Mouse (Mus musculus) heart, postnatal 10 days (tissue): ENCODE measurements around the gene Nfasc. TPM values are rescaled to one million over a fixed set of nuclear protein-coding genes. Genes with fewer than 3 reads are reported as not detected.

Experiments used
- DNase-seq, 2 experiments: peaks; one replicate each; pipeline ENCODE4 v3.0.0; 2021
- intact Hi-C: fragments of 180-260 bp; cut with DNase I; formaldehyde crosslinking; loops from one replicate; pipeline ENCODE4 v1.15.1; 2025
- total RNA-seq, 2 experiments: library from RNA; stranded (reverse); gene quantifications; 2 replicates each; pipeline ENCODE4 v1.2.3; 2021

Nfasc gene
- total RNA-seq, 2 experiments from 2014 or later = 0.26 to 0.35 TPM

DNA sequence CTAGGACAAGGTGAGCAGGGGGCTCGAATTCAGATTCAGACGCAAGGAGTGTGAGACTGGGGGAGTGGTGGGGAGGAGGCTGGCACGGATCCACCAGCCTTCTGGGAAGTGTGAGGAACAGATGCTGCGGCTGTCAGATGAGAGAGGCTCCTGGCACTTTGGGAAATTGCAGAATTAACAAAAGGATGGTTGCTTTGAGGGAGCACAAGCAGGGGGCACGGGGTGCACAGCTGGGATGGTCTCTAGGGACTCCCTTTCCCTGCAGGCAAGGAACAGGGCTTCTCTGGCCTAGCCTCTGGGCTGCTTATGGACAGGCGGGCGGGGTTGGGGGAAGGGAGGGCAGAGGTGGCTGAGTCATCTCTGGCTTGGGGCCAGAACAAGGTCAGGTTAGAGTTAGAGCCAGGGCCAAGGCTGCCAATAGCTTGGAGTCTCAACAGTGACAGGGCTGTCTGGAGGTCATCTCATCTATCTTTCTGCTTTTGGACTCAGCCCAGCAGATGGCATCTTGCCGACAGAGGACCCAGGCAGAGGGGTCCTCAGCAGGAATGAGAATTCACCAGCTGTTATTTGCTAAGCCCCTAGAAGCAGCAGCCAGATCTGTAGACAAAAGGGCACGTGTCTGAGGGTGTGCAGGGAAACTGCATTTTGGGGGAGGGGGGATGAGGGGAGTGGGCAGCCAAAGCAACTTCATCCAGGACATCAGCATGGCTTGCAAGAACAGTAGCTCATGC, 183.5 kb downstream of the Nfasc start:
- intact Hi-C loops = no loop called here
- DNase-seq = peak; percentile 80 to 82

DNA sequence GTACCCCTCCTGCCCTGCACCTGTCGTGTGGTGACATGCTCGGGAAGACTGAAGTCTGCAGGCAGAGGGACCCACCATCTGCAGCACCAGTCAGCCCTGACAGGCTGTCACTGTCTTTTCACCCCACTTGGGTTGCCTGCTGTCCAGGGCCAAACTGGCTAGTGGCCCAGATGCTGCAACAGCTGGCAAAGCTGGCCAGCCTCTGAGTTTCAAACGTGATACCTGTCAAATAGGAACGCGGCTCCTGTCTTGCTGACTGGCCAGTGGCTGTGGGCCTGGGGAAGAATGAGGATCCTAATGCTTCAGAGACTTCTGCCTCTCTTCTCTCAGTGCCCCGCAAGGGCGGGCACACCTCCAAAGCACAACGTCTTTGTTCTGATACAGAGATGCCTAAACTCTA, 197.8 kb downstream of the Nfasc start:
- peak; percentile 30 to 62 for DNase-seq
- intact Hi-C loops = no loop called here

DNA sequence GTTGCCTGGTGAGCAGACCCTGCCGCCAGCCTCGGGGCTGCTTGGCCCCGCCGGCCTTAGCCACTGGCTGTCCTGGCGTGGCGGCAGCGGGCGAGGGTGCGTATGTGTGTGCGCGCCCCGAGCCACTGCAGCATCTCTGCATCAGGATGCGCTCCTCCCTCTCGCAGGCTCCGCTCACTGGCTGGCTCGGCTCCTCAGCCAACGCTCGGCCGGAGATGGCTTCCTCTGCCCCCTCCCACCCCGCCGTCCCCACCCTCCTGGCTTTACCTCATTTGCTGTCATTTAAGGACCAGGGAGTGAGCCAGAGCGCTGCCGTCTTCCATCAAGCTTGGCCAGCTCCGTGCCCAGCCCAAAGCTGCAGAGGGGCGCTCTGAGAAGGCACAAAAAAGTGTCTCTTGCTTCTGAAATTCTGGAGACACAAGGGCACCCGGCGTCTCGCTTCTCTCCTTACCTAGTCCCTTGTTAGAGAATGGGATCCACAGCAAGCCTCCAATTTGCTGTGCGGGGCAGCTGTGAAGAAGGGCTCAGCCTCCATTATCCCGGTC, 198.8 kb downstream of the Nfasc start, which contains the start of gene Cntn2:
Cntn2 (minus strand) TSS at position 495 of the 545 bp plus-strand sequence.
- intact Hi-C loops = no loop called here

DNA sequence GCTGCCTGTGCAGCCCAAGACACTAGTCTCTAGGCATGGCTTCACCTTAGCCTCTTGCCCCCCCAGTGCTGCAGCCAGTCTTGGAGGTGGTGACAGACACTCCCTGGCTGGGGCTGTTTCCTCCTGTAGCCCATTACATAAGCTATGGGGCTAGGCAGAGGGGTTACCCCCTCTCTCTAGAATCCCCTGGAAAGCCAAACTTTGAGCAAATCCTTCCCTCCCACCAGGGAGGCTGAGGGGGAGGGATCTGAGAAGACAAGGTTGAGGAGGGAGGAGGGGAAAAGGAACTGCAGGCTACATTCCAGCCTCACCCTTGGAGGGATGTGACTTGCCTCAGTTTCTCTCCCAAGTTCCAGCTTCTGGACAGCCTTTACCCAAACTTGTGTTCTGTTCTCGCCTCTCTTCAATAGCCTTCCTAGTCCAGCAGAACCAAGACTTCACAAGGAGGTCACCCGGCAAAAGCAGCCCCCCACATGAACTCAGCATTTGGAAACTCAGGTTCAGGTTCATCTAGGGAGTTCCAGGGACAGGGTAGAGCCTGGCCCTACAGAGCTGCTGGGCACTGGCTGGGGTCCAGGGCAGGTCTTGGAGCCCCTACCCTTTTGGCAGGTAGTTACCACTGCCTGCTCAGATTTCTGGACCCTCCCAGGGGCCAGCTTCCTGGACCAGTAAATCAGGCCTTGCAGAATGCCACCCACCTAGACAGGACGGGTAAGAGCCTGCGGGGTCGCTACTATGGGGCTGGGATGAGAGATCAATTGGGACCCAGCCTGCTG, 199.6 kb downstream of the Nfasc start:
- DNase-seq = no peak
- intact Hi-C loops = no loop called here

More for the DNA sequence above, 198.8 kb downstream of the Nfasc start, which contains the start of gene Cntn2:
- DNase-seq = no peak

DNA sequence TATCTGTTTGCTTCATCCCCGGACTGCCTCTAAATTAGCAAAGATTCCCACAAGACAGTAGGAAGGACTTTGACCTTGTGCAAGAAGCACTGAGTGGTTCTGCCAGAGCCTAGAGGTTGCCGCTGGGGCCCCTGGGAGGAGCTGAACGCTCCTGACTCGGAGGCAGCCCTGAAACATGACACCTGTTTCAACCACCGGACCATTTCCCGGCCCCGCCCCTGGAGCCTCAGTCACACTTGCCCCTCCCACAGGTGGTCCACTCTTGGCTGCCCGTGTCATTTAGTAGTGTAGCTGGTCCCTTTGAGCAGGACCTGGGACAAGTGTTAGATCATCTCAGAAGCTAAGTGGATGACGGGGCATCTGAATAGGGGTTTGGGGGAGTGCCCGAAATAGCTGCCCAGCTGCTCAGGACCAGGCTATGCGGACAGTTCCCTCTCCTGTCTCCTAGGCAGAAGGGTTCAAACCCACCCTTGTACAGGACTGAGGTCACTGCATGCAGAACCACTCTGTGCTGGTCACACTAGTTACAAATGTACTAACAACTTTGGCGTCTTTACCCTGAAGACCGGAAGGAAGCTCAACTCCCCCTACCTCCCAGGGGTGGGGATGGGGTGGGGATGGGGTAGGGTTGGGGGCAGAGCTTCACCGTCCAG, 200.3 kb downstream of the Nfasc start:
- intact Hi-C loops = no loop called here
- DNase-seq = peak; percentile 15 to 24

DNA sequence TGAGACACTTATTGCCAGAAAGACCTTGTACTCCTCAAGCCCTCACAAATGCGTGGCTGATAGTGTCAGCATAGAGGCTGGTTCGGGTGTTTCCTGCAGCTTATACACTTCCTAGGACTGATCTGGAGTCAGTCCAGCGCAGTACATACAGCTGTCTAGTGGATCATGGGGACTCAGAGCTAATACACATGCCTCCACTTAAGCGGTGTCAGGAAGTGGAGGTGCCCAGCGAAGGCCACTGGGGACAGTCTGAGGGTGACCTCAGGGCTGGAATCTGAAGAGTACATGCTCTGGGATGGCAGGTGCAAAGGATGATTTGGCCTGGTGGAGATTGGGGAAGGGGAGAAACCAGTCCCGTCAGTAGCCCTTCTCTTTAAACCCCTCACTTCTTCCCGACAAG, 200.9 kb downstream of the Nfasc start:
- DNase-seq = no peak
- intact Hi-C loops = no loop called here

DNA sequence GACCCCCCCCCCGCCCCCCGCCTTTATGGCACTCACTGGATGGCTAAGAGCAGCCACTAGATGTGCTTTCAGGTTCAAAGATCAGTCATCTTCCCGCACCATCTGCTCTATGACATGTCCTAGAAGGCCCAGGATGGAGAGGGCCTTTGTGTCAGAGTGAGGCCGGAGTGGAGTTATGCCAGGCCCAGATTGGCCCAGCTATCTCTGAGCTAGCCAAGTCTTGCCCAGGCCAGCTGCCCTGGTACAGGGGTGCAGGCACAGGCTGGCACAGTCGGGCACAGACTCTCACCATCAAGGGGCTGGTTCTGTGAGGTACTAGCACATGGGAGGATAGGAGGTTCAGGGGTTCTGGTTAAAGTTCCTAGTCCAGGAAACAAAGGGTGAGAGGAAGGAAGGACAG, 203.9 kb downstream of the Nfasc start:
- intact Hi-C loops = no loop called here

DNA sequence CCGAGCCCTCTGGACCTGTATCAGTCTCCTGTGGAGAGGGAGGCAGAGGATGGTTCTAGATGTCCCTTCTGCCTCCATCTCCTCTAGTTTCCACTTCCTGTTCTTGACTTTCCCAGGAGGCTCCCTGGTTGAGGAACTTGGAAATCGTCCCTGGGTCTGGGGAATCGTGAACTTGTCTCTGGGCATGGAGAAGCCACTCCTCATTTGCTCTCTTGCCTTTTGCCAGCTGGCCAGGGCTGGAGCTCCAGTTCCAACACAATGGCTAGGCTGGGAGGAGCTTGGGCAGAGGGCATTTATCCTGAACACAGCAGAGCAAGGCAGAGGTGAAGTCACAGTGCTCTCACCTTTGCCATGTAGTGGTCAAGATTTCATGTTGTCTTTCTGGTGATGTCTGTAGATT, 205.2 kb downstream of the Nfasc start:
- intact Hi-C loops = no loop called here
- DNase-seq = no peak

More for the DNA sequence above, 203.9 kb downstream of the Nfasc start:
- no peak for DNase-seq

DNA sequence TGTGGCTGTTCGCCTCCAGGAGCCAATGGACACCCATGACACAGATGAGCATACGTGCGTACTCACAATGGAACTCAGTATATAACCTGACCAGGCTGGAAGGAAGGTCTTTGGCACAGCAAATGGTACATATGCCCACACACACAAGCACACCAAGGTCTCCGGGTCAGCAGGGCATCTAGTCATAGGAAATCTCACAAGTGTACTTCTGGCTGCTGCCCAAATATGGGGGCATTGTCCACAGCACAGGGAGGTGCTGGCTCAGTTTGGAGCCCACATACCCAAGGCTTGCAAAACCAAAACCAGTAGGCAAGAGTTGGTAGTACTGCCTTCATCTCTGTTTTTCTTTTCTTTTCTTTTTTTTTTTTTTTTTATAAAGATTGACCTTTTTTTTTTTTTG, 206.1 kb downstream of the Nfasc start:
- no peak for DNase-seq
- intact Hi-C loops = no loop called here

DNA sequence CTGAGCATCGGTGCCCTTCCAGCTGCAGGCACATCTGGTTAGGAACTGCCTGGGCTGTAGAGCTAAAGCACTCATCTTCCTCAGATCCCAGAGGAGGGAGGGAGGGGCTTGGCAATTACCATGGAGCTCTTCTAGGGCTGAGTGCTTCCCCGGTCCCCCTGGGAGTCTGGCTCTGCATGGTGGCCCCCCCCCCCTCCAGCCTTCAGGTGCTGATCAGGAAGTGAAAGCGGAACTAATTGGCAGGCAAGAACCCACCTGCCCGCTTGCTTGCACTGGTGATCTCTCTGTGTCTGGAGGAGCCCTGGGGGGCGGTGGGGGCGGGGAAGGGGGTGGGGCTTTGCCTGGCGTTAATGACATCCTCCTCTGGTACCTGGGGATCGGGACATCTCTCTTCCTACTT, 207.8 kb downstream of the Nfasc start:
- intact Hi-C loops = no loop called here

DNA sequence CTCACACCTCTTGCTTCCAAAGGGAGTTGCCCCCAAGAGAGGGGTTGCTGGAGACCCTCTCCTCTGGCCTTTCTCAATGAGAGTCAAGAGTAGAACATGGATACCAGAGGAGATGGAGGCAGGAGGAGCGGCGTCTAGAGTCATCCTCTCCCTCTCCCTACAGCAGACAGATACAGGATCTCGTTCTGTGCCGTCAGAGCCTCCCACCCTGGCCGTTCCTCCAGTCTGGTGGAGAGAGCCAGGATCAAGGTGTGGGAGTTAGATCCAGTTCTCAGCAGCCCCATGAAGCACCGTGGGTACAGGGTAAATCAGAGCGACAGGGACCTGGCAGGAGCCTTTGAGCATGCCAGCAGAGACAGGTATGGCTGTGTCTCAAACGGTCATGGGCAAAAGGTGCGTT, 209.1 kb downstream of the Nfasc start:
- intact Hi-C loops = no loop called here

More for the DNA sequence above, 207.8 kb downstream of the Nfasc start:
- DNase-seq = no peak

DNA sequence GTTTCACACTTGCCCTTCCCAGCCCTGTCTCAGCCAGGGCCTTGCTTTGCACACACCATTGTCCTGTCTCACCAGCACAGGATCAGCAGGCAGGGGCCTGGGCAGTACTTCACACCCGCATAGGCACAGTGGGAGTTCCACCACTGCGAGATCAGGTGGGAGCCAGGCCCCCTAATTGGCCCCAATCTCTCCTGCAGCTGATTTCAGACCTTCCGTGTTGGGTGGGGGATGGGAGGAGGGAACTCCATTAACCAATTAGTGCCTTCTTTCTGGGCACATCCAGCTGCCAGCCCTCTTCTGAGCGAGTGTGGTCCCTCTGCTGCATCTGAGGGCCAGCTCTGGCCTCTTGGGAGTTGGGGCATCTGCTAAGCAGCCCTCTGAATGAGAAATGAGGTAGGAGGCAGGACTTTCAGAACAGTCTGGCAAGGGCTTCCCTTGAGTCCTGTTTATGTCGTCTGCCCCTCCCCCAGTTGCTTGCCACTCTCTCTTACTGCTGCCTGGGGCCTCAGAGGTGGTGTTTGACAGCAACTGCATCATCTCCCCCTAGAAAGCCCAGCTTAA, 210.9 kb downstream of the Nfasc start:
- DNase-seq = no peak
- intact Hi-C loops = no loop called here

More for the DNA sequence above, 209.1 kb downstream of the Nfasc start:
- DNase-seq = no peak

DNA sequence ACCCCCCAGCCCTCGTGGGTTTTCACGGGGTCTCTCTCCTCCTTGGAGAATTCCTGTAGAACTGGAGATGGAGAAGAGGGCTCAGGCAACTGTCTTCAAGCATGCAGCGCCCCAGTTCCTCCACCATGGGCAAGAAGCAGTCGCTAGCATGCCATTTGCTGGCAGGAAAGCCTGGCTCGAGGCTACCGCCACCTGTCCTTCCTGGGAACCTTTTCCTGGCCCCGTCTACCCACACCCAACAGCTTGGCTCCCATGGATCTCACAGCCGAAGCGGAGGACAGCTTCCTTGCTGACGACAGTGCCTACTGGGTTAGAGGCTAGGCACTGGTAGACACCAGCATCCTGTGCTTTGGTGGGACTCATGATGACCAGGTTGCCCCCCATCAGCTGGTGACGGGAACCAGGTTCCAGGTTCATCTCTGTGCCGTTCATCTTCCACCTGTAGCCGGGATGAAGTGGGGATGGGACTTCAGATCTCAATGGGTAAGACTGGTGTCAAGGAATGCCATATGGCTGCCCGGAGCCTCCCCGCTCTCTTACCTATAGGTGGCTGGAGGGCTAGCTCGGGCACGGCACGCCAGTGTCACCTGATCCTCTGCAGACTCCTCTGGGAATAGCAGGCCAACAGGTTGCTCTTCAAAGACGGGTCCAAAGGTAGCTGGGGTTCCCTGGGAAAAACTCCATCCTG, 212.8 kb downstream of the Nfasc start:
- intact Hi-C loops = loop anchor here (10.0 kb wide), 1 partner anchor 216 kb away; the partner anchor contains the start of gene Nfasc
- DNase-seq = no peak

DNA sequence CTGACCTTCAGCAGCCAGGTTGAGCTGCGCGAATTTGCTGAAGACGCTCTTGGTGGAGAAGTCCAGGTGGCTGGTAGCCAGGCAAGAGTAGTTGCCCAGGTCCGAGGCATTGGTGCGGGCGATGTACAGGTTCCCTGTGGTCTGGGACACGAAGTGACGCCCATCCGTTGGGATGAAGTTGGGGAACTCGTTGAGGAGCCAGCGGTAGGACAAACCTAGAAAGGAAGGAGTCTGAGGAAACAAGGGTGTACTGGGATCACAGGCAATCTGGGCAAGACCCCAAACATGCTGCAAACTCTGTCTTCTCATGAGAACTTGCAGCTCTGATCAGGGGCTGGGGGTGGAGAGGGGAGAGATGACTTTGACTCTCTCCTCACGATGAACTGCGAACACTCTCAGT, 213.5 kb downstream of the Nfasc start:
- DNase-seq = no peak
- intact Hi-C loops = loop anchor here (10.0 kb wide), 1 partner anchor 217 kb away; the partner anchor contains the start of gene Nfasc

DNA sequence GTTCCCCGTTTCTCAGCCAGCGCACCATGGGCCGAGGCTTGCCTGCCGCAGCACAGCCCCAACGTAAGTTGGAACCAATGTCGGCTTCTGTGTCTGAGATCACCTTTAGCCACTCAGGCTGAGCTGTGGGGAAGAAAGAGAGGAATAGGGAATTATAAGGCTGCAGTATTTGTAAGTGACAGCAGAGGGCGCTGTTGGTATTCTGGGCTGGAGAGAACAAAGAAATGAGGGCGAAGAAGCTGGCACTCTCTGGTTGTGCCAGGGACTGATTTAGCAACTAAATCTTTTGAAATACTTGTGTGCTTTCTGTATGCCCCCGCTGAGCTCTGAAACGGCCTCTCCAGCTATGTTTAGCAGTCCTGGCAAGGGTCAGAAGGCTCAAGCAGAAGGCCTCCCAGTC, 215.8 kb downstream of the Nfasc start:
- intact Hi-C loops = loop anchor here (1.0 to 10.0 kb wide), 2 partner anchors 68 to 219 kb away; partner anchors contain the start of gene Nfasc
- peak; percentile 71 to 83 for DNase-seq

DNA sequence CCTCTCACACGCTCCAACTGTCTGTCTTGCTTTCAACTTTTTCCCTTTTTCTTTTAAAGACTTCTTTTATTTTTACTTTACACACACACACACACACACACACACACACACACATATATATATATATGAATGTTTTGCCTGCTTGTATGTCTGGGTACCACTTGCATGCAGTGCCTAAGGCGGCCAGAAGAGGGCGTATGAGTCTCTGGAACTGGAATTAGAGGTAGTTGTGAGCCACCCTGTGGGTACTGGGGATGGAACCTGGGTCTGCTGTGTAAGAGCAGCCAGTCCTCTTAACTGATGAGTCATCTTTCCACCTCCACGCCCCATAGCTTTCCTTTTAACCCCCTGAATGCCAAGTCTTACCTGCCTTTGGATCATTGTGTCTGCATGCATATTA, 217.7 kb downstream of the Nfasc start:
- intact Hi-C loops = loop anchor here (5.0 to 10.0 kb wide), 2 partner anchors 157 to 221 kb away; partner anchors contain the start of gene Nfasc

DNA sequence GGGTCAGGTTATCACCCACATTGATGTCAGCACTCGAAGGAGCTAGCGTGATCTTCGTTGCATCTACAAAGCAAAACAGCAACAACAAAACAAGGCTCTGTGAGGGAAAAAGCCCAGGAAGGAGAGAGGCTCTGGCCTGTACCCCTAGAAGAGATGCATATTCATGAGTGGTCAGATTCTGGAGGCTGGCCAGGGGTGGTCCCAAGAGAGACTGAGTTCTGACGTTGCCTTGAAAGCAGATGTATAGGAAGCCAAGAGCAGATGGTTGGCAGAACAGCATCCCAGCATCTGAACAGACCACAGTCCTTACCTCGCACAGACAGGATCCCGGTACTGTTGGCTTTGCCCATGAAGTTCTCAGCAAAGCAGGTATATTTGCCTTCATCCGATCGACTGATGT, 218.5 kb downstream of the Nfasc start:
- intact Hi-C loops = loop anchor here (5.0 to 10.0 kb wide), 2 partner anchors 156 to 222 kb away; partner anchors contain the start of gene Nfasc
- DNase-seq = no peak

More for the DNA sequence above, 217.7 kb downstream of the Nfasc start:
- DNase-seq = peak in 1 of 2 experiments; percentile 33

DNA sequence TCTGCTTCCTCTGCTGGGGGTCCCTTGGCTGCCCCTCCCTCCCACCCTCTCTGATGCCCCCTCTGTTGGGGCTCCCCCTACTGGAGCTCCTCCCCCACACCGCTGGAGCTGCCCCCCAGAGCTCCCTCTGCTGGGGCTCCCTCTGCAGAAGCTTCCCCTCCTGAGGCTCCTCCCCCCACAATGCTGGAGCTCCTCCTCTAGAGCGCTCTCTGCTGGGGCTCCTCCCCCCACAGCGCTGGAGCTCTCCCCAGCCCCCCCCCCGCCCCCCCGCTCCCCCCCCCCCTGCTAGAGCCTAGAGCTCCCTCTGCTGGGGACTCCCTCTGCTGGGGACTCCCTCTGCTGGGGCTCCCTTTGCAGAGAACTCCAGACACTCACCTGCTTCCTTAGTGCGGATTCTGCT, 220.8 kb downstream of the Nfasc start:
- intact Hi-C loops = loop anchor here (5.0 to 10.0 kb wide), 2 partner anchors 153 to 224 kb away; partner anchors contain the start of gene Nfasc
- DNase-seq = peak; percentile 43 to 61

DNA sequence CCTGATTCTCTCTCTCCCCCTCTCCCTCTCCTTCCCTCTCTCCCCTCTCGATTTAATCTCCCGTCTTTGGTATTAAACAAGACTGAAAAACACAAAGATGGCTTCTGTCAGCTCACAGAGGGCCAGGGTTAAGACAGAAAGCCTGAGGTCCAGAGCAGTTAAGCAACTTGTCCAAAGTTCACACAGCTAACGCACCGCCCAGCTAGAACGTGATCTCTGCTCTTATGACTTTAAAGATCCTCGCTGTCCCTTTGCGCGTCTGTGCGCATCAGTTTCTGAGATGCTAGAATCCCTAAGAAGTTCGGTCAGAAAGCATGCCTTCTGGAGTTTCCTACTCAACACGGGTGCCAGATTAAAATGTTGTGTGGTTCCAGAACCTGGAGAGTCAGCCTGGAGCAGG, 221.9 kb downstream of the Nfasc start:
- intact Hi-C loops = loop anchor here (5.0 to 10.0 kb wide), 2 partner anchors 152 to 225 kb away; partner anchors contain the start of gene Nfasc
- no peak for DNase-seq
